Mouse (Mus musculus) embryonic fibroblast, embryonic 13.5 days (primary cell): ENCODE measurements around the gene Mmab. TPM values are rescaled to one million over a fixed set of nuclear protein-coding genes. Genes with fewer than 3 reads are reported as not detected.

ENCODE experiments used
- H3K27ac ChIP-seq: 2 replicates; pipeline ENCODE4 v1.5.1; 2012; ENCODE audit warnings: low read length, control low read depth, inconsistent platforms; ENCODE audit not compliant: insufficient read depth
- H3K4me1 ChIP-seq: 2 replicates; pipeline ENCODE4 v1.6.1; 2011; ENCODE audit warnings: low read length; ENCODE audit not compliant: control insufficient read depth, insufficient read depth
- H3K4me3 ChIP-seq: 2 replicates; pipeline ENCODE4 v1.5.1; 2011; ENCODE audit warnings: mild to moderate bottlenecking, control low read depth, low read length; ENCODE audit not compliant: insufficient read depth
- CTCF ChIP-seq: IDR thresholded peaks from 2 replicates; pipeline ENCODE4 v1.5.1; 2011; ENCODE audit warnings: mild to moderate bottlenecking, control low read depth, low read length, moderate library complexity, borderline replicate concordance; ENCODE audit not compliant: insufficient read depth
- POLR2A ChIP-seq: IDR thresholded peaks from 2 replicates; pipeline ENCODE4 v1.6.1; 2011; ENCODE audit warnings: low read depth, mild to moderate bottlenecking, control low read depth, low read length, moderate library complexity
- polyA plus RNA-seq: library from polyadenylated mRNA; stranded (reverse); fragments of >200 nt; gene quantifications from 2 replicates; pipeline ENCODE4 v1.2.4, GENCODE M21; 2011; ENCODE audit warnings: low read depth; ENCODE audit not compliant: missing spikeins, insufficient read length

The Mmab gene
- 18.7 and 24.1 TPM in 2 replicates for polyA plus RNA-seq

DNA sequence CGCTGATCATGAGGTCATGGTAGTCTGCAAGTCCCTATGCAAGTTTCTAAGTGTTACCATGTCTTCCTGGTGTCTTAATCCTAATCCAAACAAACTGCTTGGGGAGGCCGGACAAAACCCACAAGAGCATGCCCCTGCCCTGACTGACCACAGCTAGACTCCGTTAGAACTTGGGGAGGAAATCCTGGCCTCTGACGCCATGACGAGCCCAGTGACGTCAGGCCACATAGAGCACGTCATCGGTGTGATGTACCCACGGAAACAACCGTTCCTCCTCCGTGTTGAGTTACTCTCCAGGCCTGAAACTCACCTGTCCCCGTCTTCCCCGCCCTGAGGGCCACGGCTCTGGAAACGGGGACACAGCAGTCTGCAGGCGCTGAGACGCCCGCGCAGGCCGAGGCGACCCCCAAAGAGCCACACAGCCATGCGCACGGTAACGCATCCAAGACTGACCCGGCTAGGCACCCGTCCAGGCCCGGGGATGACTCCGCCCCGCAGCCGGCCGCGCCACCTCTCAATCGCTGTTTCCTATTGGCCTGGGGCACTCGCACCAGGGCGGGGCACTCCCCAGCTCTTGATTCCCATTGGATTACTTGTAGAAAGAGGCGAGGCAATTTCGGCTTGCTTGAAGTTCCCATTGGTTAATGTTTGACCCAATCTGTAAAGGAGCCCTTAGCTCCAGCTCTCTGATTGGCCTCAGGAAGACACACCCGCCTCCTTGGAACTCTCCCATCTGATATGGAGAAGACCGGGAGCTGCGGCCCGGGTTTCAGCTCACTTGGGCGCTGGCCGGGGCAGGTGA, at the start of gene Mmab, which contains the start of gene Mvk:
TSS of gene Mmab (minus strand) at position 495 of the 802 bp plus-strand sequence.
TSS of gene Mvk (plus strand) at position 704 of the 802 bp plus-strand sequence.
- Histone ChIP-seq H3K4me3 (peak within 1 kb of the TSS; percentile 85), H3K27ac (no peak within 1 kb of the TSS; the same call in 1 of the 2 replicates), H3K4me1 (no peaks in the 10 kb centered on the region)
- TF ChIP-seq CTCF: no peak
- TF ChIP-seq POLR2A: peak; percentile 65

DNA sequence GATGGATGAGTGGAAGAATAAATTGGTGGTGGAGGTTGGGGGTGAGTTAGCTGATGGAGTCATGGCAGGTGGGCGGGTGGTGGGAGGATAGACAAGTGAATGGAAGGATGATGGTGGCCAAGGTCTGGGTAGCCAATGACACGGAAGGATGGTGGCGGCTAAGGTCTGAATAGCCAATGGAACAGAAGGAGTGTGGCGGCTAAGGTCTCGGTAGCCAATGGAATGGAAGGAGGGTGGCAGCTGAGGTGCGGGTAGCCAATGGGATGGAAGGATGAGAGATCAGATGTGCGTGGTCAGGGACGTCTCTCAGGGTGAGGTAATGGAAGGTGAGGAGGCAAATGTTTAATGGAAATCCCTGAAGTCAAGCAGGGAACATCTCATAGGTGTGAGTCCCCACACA, 46.4 kb upstream of the Mmab start:
- TF ChIP-seq POLR2A (no peak), CTCF (no peak)
- H3K27ac ChIP-seq: no peak overlapping the region
- no peaks in the 10 kb centered on the region for H3K4me1 ChIP-seq
- H3K4me3 ChIP-seq: no peak overlapping the region

DNA sequence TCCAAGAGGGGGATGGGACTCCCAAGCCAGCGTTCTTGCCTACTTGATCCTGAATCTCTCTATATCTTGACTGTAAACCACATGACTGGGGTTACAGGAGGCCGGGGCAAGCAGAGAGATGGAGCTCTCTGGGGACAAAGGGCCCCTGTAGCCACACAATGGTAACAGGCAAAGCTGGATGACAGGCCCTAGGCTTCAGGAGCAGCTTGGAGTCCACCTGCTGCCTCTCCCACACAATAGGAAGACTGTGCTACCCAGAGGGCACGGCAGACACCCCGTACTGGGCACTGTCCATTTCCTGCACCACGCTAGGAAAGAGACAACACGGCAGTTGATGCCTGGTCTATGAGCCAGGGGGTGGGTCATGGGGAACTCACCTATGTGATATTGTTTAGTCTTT, 45.7 kb upstream of the Mmab start:
- Histone ChIP-seq H3K4me3 (no peak overlapping the region), H3K4me1 (no peaks in the 10 kb centered on the region), H3K27ac (no peak overlapping the region)
- TF ChIP-seq POLR2A (no peak), CTCF (no peak)

DNA sequence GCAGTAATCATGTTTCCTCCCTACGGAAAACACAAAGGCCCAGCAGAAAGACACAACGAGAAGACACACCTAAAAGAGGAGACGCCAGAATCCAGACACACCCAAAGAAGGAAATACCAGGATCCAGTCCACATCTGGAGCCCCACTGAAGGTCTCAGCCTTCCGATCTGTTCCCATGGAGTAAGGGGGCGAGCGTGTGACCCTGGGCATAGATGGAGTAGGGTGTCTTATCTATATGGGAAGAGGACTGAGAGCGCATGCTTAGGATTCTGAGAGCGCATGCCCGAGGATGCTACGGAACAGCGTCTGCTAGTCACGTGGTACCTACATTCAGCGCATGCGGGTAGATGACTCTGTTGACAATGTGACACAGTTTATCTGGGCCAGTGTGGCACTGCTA, 41.8 kb upstream of the Mmab start:
- Histone ChIP-seq H3K27ac (no peak overlapping the region), H3K4me3 (no peak overlapping the region), H3K4me1 (no peaks in the 10 kb centered on the region)
- TF ChIP-seq POLR2A (no peak), CTCF (no peak)

DNA sequence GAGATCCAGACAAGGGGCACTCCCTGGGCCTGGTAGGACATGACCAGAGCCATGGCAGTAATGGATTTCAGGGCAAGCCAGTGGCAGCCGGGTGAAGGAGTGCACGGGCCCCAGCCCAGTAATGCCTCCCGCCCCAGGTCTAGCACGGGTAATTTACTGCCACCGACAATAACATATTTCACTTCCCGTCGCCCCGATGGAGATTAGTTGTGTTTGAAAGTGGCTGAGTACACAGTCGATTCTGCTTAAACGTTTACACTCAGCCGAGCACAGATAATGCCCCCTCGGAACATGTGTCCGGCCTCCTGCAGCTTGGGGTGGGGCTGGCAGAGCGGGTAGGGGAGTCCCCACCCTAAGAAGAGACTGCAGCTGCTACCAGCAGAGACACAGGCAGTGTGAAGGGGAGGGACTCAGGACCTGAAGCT, 38.7 kb upstream of the Mmab start:
- Histone ChIP-seq H3K4me3 (no peak overlapping the region), H3K27ac (no peak overlapping the region), H3K4me1 (no peaks in the 10 kb centered on the region)
- TF ChIP-seq CTCF (no peak), POLR2A (no peak)

- TF ChIP-seq POLR2A (no peak), CTCF (no peak)
- no peak overlapping the region for H3K4me3 ChIP-seq
- no peaks in the 10 kb centered on the region for H3K4me1 ChIP-seq
- H3K27ac ChIP-seq: no peak overlapping the region
Measured at GRCm38 (mm10) chr5:114478267-114478666, 34.4 kb upstream of the Mmab start.

GRCm38 (mm10) chr5:114474741-114475491, 31.1 kb upstream of the Mmab start:
- Histone ChIP-seq H3K4me3 (no peak overlapping the region), H3K4me1 (no peaks in the 10 kb centered on the region), H3K27ac (no peak overlapping the region)
- TF ChIP-seq POLR2A: no peak
- TF ChIP-seq CTCF: no peak

- H3K27ac ChIP-seq: no peak overlapping the region
- TF ChIP-seq CTCF: no peak
- no peak for TF ChIP-seq POLR2A
- H3K4me1 ChIP-seq: no peaks in the 10 kb centered on the region
- H3K4me3 ChIP-seq: no peak overlapping the region
Measured at GRCm38 (mm10) chr5:114470359-114470758, 26.5 kb upstream of the Mmab start.

GRCm38 (mm10) chr5:114468007-114468406, 24.1 kb upstream of the Mmab start:
- Histone ChIP-seq H3K27ac (no peak overlapping the region), H3K4me3 (no peak overlapping the region), H3K4me1 (no peaks in the 10 kb centered on the region)
- TF ChIP-seq CTCF: no peak
- TF ChIP-seq POLR2A: no peak

DNA sequence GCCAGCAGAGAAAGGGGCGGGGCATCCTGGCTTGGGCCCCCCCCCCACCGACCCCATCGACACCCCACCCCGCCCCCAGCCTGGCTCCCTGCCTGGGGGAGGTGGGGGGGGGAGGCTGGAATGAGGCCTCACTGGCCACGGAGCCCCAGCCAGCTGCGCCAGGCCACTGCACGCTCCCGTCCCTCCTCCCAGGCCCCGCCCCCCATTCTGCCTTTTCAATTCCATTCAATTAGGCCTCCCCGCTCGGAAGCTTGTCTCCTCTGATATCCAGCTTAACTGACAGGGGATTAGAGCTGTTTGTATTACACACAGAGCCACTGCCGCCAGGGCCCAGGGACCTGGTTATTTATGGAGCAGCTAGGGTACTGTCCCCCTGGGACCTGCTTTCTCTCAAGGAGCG, 23.6 kb upstream of the Mmab start:
- H3K27ac ChIP-seq: no peak overlapping the region
- H3K4me3 ChIP-seq: no peak overlapping the region

More for the DNA sequence above, 23.6 kb upstream of the Mmab start:
- no peaks in the 10 kb centered on the region for H3K4me1 ChIP-seq
- TF ChIP-seq CTCF (no peak), POLR2A (no peak)
